Mouse (Mus musculus) limb, embryonic 12.5 days (tissue): Measurements from ENCODE around the gene Olfr1406. TPM values are rescaled to one million over a fixed set of nuclear protein-coding genes. Genes with fewer than 3 reads are reported as not detected.
"Not testable (repeated sequence)": the region's sequence is repeated elsewhere in the genome, so short reads cannot be mapped to it uniquely, and the experiment has no call there.

Experiments used
- ATAC-seq: fragments of 200-750 bp; cut with Nextera tagmentation; 2 replicates; pipeline ENCODE4 v1.8.0; 2017; ENCODE audit warnings: low read depth, moderate TSS enrichment; ENCODE audit not compliant: insufficient number of reproducible peaks, insufficient read depth, low FRiP score, low TSS enrichment
- H3K27ac ChIP-seq: fragments of 300-500 bp; sonication (generic); 2 replicates; pipeline ENCODE4 v1.5.1; 2016; ENCODE audit warnings: mild to moderate bottlenecking, moderate library complexity
- H3K27me3 ChIP-seq: fragments of 300-500 bp; sonication (generic); 2 replicates; pipeline ENCODE4 v1.6.1; 2016; ENCODE audit warnings: mild to moderate bottlenecking, moderate library complexity
- H3K36me3 ChIP-seq: fragments of 300-500 bp; sonication (generic); 2 replicates; pipeline ENCODE4 v1.6.1; 2016; ENCODE audit warnings: mild to moderate bottlenecking, moderate library complexity
- H3K4me1 ChIP-seq: fragments of 300-500 bp; sonication (generic); replicated peaks from 2 replicates; pipeline ENCODE4 v1.6.1; 2016
- H3K4me2 ChIP-seq: fragments of 300-500 bp; sonication (generic); 2 replicates; pipeline ENCODE4 v1.6.1; 2016; ENCODE audit warnings: mild to moderate bottlenecking, moderate library complexity
- H3K4me3 ChIP-seq: fragments of 300-500 bp; sonication (generic); replicated peaks from 2 replicates; pipeline ENCODE4 v1.5.1; 2016; ENCODE audit warnings: mild to moderate bottlenecking
- H3K9ac ChIP-seq: fragments of 300-500 bp; sonication (generic); replicated peaks from 2 replicates; pipeline ENCODE4 v1.6.1; 2016; ENCODE audit warnings: mild to moderate bottlenecking, moderate library complexity
- H3K9me3 ChIP-seq: fragments of 300-500 bp; sonication (generic); 2 replicates; pipeline ENCODE4 v1.6.1; 2016; ENCODE audit warnings: mild to moderate bottlenecking, moderate library complexity
- WGBS: fragments of 180-500 bp; shearing (Covaris S2); methylation state at CpG from one replicate; pipeline ENCODE4 v1.1.7; 2016; 5-methylcytosine and 5-hydroxymethylcytosine counted together
- polyA plus RNA-seq: library from polyadenylated mRNA; unstranded; fragments of >200 nt; fragmentation: Nextera tagmentation; extraction: Ambion mirVana; gene quantifications from 2 replicates; pipeline ENCODE4 v1.2.1, GENCODE M21; 2016

The Olfr1406 gene
- not detected in 2 replicates for polyA plus RNA-seq

GRCm38 (mm10) chr1:173190540-173190939 lies at the start of gene Olfr1406:
Gene Olfr1406 (minus strand): TSS chr1:173190640.
- Histone ChIP-seq H3K36me3 (no peaks in the 10 kb centered on the region), H3K4me1 (no peaks in the 10 kb centered on the region), H3K27me3 (no peaks in the 10 kb centered on the region), H3K4me2 (no peak within 1 kb of the TSS), H3K4me3 (no peak within 1 kb of the TSS), H3K27ac (no peak within 1 kb of the TSS), H3K9me3 (no peaks in the 10 kb centered on the region), H3K9ac (no peak within 1 kb of the TSS)
- ATAC-seq: no peak
- 61% methylated on average over 3 of the region's 3 CpGs for WGBS

- H3K36me3 ChIP-seq, H3K27ac ChIP-seq, H3K4me3 ChIP-seq, ATAC-seq, H3K9me3 ChIP-seq, H3K4me1 ChIP-seq, H3K27me3 ChIP-seq, H3K4me2 ChIP-seq, H3K9ac ChIP-seq: not testable (repeated sequence)
- 79% methylated on average over 1 of the region's 1 CpGs for WGBS
Measured at GRCm38 (mm10) chr1:173237004-173237403, 46.6 kb upstream of the Olfr1406 start.

GRCm38 (mm10) chr1:173227081-173227480 lies 36.6 kb upstream of the Olfr1406 start, which contains the start of gene Fcer1a:
Gene Fcer1a (minus strand): TSS chr1:173227214.
- 75% methylated on average over 2 of the region's 2 CpGs for WGBS

DNA sequence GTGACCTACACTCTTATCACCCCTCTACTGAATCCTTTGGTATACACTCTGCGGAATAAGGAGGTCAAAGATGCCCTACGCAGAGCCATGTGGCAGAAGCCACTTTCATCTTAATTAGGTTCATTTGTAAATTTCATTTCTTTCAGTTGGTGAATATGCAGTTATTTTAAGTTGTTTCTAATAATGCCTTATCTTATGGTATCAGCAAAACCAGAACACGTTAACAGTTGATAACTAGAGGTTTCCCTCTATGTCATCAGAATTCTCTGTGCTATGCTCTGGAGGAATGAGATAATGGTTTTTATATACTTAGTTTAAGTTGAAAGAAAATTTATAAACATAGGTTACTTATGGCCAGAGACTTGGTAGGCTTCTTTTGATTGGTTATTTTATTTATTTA lies 26.0 kb upstream of the Olfr1406 start:
- Histone ChIP-seq H3K4me1 (no peaks in the 10 kb centered on the region), H3K4me3 (no peak overlapping the region), H3K27me3 (no peaks in the 10 kb centered on the region), H3K36me3 (no peaks in the 10 kb centered on the region), H3K4me2 (no peak overlapping the region), H3K9me3 (no peaks in the 10 kb centered on the region), H3K9ac (no peak overlapping the region), H3K27ac (no peak overlapping the region)
- 92% methylated on average over 3 of the region's 3 CpGs for WGBS
- ATAC-seq: no peak

More at GRCm38 (mm10) chr1:173227081-173227480, 36.6 kb upstream of the Olfr1406 start, which contains the start of gene Fcer1a:
- Histone ChIP-seq H3K9ac (no peak within 1 kb of the TSS), H3K9me3 (no peaks in the 10 kb centered on the region), H3K36me3 (no peaks in the 10 kb centered on the region), H3K4me1 (no peaks in the 10 kb centered on the region), H3K4me2 (no peak within 1 kb of the TSS), H3K4me3 (no peak within 1 kb of the TSS), H3K27me3 (no peaks in the 10 kb centered on the region), H3K27ac (no peak within 1 kb of the TSS)
- no peak for ATAC-seq

GRCm38 (mm10) chr1:173212092-173212491 lies 21.7 kb upstream of the Olfr1406 start, which contains the start of gene Olfr1404:
Gene Olfr1404 (plus strand): TSS chr1:173212392.
- Histone ChIP-seq H3K4me2 (no peak within 1 kb of the TSS), H3K4me1 (no peaks in the 10 kb centered on the region), H3K9me3 (0 out of 2 replicates have a peak, but pooled peaks cover 3% of the 10 kb centered on the region), H3K9ac (no peak within 1 kb of the TSS), H3K27ac (no peak within 1 kb of the TSS), H3K36me3 (no peaks in the 10 kb centered on the region), H3K27me3 (no peaks in the 10 kb centered on the region), H3K4me3 (no peak within 1 kb of the TSS)
- 78% methylated on average over 5 of the region's 5 CpGs for WGBS
- ATAC-seq: no peak

DNA sequence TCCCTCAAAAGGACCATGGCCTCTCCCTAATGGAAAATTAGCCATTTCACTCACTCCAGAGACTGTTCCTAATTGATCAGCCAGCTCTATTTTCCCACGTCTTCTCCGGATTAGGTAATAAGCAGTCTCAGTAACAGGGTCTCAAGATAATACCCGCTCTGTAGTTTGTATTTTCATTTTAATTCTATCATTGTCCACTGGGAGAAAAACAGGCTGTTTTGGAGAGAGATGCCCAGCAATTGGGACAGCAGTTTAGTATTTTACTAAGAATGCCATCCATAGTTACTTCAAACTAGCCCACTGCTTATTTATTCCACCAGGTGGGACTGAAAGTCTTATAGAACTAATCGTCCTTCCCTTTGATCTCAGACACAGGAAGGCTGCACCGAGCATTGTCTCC lies 7.1 kb upstream of the Olfr1406 start, which contains the start of gene Olfr218:
Olfr218 (plus strand) TSS at position 301 of the 400 bp plus-strand sequence.
- no peak within 1 kb of the TSS for H3K4me3 ChIP-seq
- no peaks in the 10 kb centered on the region for H3K27me3 ChIP-seq
- 76% methylated on average over 5 of the region's 5 CpGs for WGBS
- no peak within 1 kb of the TSS for H3K4me2 ChIP-seq
- no peaks in the 10 kb centered on the region for H3K4me1 ChIP-seq
- H3K9me3 ChIP-seq: no peaks in the 10 kb centered on the region
- ATAC-seq: no peak
- no peak within 1 kb of the TSS for H3K9ac ChIP-seq
- H3K36me3 ChIP-seq: no peaks in the 10 kb centered on the region
- no peak within 1 kb of the TSS for H3K27ac ChIP-seq

GRCm38 (mm10) chr1:173196359-173196758 lies 5.9 kb upstream of the Olfr1406 start:
- H3K27me3 ChIP-seq: no peaks in the 10 kb centered on the region
- H3K27ac ChIP-seq: no peak overlapping the region
- H3K4me2 ChIP-seq: no peak overlapping the region
- no peaks in the 10 kb centered on the region for H3K36me3 ChIP-seq
- H3K4me3 ChIP-seq: no peak overlapping the region
- H3K4me1 ChIP-seq: no peaks in the 10 kb centered on the region
- no peak overlapping the region for H3K9ac ChIP-seq
- no peaks in the 10 kb centered on the region for H3K9me3 ChIP-seq
- 74% methylated on average over 2 of the region's 2 CpGs for WGBS
- ATAC-seq: no peak

DNA sequence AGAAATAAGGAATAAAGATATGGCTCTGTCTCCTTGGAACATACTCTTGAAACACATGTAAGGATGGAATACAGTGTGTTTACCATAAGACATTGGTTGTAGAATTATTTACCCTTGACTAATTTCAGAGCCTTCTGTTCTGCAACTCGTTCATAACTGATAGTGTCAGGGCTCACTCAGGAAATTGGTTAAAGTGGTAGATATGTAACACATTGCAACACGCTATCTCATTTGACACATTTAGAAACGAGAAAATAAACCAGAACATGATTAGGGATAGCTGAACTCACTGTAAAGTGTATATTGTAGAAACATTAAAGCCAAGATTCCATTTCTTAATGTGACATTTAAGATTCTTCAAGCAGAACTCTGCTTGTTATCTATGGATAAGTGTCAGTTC lies 1.6 kb upstream of the Olfr1406 start:
- H3K4me1 ChIP-seq: no peaks in the 10 kb centered on the region
- H3K9ac ChIP-seq: no peak overlapping the region
- H3K9me3 ChIP-seq: no peaks in the 10 kb centered on the region
- H3K27me3 ChIP-seq: no peaks in the 10 kb centered on the region
- no peak overlapping the region for H3K4me2 ChIP-seq
- H3K4me3 ChIP-seq: no peak overlapping the region
- no peak overlapping the region for H3K27ac ChIP-seq
- H3K36me3 ChIP-seq: no peaks in the 10 kb centered on the region
- no peak for ATAC-seq
- WGBS: 77% methylated on average over 3 of the region's 3 CpGs

GRCm38 (mm10) chr1:173174154-173174842 lies 16.1 kb downstream of the Olfr1406 start:
- no peak overlapping the region for H3K4me2 ChIP-seq
- no peak overlapping the region for H3K9ac ChIP-seq
- no peaks in the 10 kb centered on the region for H3K9me3 ChIP-seq
- no peak overlapping the region for H3K4me3 ChIP-seq
- H3K27me3 ChIP-seq: no peaks in the 10 kb centered on the region
- no peak overlapping the region for H3K27ac ChIP-seq
- ATAC-seq: no peak
- H3K4me1 ChIP-seq: no peaks in the 10 kb centered on the region
- no peaks in the 10 kb centered on the region for H3K36me3 ChIP-seq

- H3K9me3 ChIP-seq: no peaks in the 10 kb centered on the region
- ATAC-seq: no peak
- no peaks in the 10 kb centered on the region for H3K36me3 ChIP-seq
- WGBS: 73% methylated on average over 2 of the region's 2 CpGs
- H3K27ac ChIP-seq: no peak within 1 kb of the TSS
- no peak within 1 kb of the TSS for H3K4me2 ChIP-seq
- H3K4me3 ChIP-seq: no peak within 1 kb of the TSS
- H3K27me3 ChIP-seq: no peaks in the 10 kb centered on the region
- no peaks in the 10 kb centered on the region for H3K4me1 ChIP-seq
- H3K9ac ChIP-seq: no peak within 1 kb of the TSS
Measured at GRCm38 (mm10) chr1:173137274-173137673, 53.2 kb downstream of the Olfr1406 start, which contains the start of gene Olfr1408. Gene Olfr1408 (minus strand): TSS chr1:173137374.
